Mouse (Mus musculus) heart, postnatal 4 days (tissue): Measurements from ENCODE around the gene Ect2. TPM values are rescaled to one million over a fixed set of nuclear protein-coding genes. Genes with fewer than 3 reads are reported as not detected.

Experiments
- DNase-seq: peaks from one replicate; pipeline ENCODE4 v3.0.0; 2021
- total RNA-seq, 2 experiments: library from RNA; stranded (reverse); gene quantifications; 2 replicates each; pipeline ENCODE4 v1.2.3; 2021

Ect2 gene
- total RNA-seq, 2 experiments from 2014 or later: 28.3 to 31.0 TPM

DNA sequence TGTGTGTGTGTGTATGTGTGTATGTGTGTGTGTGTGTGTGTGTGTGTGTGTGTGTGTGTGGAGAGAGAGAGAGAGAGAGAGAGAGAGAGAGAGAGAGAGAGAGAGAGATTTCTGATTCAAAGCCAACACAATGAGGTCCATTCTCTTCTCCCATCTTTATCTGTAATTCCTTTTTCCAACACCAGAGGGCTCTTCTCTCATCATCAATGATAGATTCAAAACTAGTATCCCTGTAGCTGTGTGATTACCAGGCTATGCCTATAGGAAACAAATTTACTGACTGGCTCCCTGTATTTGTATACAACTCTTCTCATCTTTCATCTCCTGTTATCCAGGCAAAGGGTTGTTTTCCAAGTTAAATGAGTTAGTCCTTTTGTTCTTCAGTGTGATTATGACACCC is 86.5 kb downstream of the Ect2 start:
- no peak for DNase-seq

DNA sequence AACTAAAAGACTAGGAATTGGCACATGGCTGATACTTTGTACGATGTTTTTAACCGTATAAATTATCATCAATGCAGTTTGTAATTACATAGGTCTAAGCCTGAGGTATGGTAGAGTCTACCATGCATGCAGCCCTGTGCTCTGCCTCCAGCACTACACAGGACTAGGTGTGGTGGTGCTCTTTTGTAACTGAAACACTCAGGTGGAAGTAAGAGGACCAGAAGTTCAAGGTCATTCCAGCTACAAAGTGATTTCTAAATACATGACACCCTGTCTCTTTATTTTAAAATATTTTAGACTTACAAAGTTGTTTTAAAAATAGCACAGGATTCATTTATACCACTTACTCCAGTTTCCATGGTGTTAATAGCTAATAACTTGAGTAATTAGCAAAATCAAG is 88.8 kb downstream of the Ect2 start:
- DNase-seq: no peak

DNA sequence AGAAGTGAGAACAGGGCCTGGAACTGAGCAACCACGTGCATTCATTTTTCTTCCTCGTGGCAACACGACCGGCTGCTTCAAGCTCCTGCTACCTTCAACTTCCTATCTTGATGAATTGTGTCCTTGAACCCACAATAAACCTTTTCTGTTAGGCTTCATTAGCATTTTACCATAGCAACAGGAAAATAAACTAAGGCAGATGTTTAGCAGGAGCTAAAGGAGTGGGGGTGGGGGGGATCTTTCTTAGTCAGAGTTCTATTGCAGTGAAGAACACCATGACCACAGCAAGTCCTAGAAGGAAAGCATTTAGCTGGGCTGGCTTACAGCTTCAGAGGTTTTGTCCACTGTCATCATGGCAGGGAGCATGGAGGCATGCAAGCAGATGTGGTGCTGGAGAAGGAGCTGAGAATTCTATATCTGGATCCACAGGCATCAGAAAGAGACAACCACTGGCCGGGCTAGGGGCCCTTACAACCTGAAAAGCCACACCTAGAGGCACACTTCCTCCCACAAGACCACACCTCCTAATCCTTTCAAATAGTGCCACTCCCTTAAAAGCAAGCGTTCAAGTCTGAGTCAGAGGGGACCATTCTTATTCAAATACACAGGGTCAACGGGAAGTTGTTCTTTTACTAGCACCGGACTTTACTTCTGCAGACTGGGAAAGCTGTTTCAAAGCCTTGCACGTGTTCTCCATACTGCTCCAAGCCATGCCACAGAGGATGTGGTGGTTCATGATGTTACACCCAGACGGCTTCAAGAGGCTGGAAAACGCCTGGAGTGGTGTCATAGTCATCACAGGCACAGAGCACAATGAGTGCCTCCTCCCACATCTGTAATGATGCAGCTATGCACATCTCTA is 90.0 kb downstream of the Ect2 start:
- no peak for DNase-seq

DNA sequence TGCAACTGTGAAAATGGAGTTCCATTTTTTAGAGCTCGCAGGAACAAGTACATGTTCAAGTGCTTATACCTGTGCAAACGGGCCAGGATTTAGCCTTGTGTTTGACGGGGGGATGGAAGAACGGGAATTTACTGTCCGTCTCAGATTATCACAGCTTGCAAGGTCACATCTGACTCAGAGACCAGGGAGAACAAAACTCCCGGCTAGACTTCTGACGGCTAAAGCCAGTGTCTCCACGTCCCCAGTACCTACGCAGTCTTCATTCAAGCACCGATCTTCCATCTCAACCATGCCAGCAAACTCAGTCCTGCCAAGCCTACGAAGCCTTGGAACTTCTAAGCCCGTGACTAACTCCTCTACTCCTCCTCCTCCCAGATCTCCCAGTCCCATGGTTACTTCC is 93.2 kb downstream of the Ect2 start:
- DNase-seq: no peak

DNA sequence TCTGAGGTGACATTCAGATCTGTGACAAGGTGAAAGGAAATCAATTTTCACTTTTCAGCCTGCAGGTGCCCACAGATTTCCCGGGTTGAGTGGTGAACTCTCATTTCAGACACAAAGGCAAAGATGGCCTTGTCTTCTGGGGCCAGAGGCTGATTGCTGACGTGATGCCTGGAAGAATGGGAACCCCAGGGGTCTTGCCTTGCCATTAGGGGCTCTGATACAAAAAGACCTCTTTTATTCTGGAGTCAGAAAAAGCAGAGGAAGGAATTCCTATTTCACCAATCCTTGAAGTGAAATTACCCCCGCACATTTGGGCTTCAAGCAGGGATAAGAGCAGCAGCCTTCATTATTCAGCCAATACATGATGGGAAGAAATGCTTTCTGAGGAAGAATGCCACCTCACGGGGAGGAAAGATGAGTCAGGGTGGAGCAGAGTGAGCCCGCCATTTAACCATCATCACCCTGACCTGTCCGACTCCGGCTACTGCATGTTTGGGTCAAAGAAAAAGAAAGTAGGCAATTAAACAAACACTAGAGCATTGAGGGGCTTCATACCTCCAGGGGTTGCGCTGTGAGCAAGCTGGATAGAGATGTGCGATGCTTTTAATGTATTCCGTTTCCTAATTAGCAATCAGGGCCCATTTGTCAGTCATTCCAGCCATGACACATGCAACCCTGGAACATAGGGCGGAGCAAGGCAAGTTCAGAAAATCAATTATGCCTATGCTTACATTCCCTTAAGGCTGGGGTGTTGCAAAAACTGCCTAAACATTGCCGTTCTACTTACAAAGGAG is 94.0 kb downstream of the Ect2 start:
- DNase-seq: no peak

DNA sequence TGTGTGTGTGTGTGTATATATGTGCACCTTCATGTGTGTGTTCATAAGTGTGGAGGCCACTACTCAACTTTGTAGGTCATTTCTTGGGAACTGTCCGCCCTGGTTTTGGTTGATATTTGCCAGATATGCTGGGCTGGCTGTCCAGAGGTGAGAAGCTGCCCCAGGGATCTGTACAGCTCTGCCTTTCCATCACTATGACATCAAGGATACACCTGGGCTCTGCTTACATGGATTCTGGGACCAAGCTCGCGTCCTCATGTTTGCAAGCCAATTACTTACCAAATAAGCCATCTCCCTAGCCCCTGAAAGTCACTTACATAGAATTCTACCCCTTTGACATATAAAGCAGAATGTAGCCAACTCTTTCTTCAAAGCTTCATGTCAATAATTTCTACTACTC is 98.2 kb downstream of the Ect2 start:
- DNase-seq: no peak

DNA sequence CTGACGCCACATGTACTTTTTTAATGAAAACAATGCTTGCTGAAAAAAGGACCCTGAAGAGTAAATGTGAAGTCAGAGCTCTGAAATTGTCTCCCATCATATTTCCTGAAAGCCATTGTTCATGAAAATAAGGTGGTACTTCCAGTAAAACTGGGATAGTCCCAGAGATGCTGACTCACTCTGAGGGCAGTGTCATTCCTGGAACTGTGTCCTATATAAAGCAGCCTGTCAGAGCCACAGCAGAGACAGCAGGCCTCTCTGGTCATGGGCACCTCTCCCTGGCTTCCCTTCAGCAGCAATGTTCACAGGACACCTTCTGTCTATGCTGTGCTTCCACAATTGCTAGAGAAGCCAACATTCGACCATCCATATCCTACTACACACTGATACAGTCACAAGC is 98.9 kb downstream of the Ect2 start:
- no peak for DNase-seq

Other genes with a start within 250 kb of the Ect2 start
- gene Nceh1, start 29.1 kb upstream of the Ect2 start, total RNA-seq: 100 to 1,000 TPM; 111 to 114 TPM
- gene Tnfsf10, start 163.2 kb upstream of the Ect2 start, total RNA-seq: 1 to 10 TPM; 5.5 to 7.1 TPM
- not detected for gene Ghsr, start 217.5 kb upstream of the Ect2 start, total RNA-seq